Mouse (Mus musculus): ENCODE measurements around the gene Rft1.

GRCm38 (mm10) chr14:30714799-30715617 is 60.8 kb downstream of the Rft1 start, which contains the start of gene Sfmbt1:
- no peak for TF ChIP-seq CTCF (IDR thresholded peaks at IDR 0.05; ENCODE audit: borderline replicate concordance, insufficient read depth, low read length)
- no peak for TF ChIP-seq POLR2A (IDR thresholded peaks at IDR 0.05; ENCODE audit: low read depth, low read length)

Data from embryonic fibroblast, embryonic 13.5 days (primary cell).